Mouse (Mus musculus): ENCODE measurements around the gene Lrrc23. TPM values are rescaled to one million over a fixed set of nuclear protein-coding genes. Genes with fewer than 3 reads are reported as not detected.
"Not testable (repeated sequence)": the region's sequence is repeated elsewhere in the genome, so short reads cannot be mapped to it uniquely, and the experiment has no call there.

Lrrc23 gene
- polyA plus RNA-seq, 1 experiment from 2014 or later, result 0.35 TPM

DNA sequence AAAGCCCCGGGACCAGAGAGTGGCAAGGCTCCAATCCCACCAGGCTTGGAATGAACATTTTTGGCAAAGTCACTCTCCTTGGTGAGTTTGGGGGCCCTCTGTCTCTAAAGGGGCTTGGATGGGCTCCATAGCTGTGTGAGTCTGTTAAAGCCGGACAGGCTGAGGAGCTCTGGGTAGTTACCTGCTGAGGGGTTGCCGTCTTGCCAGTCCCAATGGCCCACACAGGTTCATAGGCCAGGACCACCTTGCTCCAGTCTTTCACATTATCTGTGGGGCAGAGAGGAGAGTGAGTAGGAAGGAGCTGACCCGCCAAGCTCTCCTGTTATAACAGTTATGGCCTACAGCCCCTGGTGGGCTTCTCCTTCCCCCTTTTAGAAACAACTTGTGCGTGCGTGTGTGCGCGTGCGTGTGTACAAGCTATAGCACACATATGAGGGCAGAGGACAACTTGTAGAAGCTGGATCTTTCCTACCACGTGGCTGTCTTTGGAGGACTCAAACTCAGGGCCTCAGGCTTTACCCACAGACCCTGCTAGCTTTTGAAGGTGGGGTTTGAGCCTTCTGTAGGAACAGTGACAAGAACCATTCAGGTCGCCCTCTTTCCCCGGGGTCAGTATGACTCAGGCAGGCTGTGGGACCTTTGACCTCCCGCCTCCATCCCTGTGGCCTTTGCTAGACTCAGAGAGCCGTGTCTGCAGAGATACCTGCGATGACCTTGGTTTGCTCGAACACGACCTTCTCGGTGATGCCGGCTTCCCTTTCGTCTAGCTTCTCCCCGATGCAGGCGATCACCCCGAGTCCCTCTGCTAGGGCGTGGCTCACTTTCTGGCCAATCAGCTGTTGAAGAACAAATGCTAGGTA is 32.4 kb upstream of the Lrrc23 start:
- Histone ChIP-seq H3K36me3 (peaks cover 55% of the 10 kb centered on the region), H3K4me3 (peak overlapping the region; percentile 69), H3K27me3 (ENCODE audit: low read depth, poor library complexity, severe bottlenecking) (no peaks in the 10 kb centered on the region), H3K27ac (peak overlapping the region; percentile 95; the same call in 1 of the 2 replicates), H3K4me1 (peaks cover 56% of the 10 kb centered on the region), H3K9me3 (replicated peaks) (no peaks in the 10 kb centered on the region)
- 86% methylated on average over 24 of the region's 24 CpGs for WGBS
- no peak for DNase-seq (ENCODE audit: low spot score)

DNA sequence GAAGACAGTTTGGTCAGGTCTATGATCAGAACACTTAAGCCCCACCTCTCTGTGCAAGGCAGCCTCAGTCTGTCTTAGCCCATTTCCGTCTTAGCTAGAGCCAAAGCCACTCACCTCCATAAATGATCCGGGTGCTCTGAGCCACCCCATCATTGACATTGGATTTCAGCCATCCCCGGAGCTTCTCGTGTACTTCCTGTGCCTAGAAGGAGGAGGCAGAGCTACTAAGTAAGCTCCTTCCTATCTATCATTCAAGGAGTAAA is 31.8 kb upstream of the Lrrc23 start:
- Histone ChIP-seq H3K9me3 (replicated peaks) (no peaks in the 10 kb centered on the region), H3K36me3 (peaks cover 49% of the 10 kb centered on the region), H3K4me3 (no peak overlapping the region), H3K27ac (no peak overlapping the region), H3K27me3 (ENCODE audit: low read depth, poor library complexity, severe bottlenecking) (no peaks in the 10 kb centered on the region), H3K4me1 (peaks cover 60% of the 10 kb centered on the region)
- DNase-seq (ENCODE audit: low spot score), result no peak
- 91% methylated on average over 4 of the region's 4 CpGs for WGBS

- not testable (repeated sequence) for DNase-seq (ENCODE audit: low spot score); H3K27me3 ChIP-seq (ENCODE audit: low read depth, poor library complexity, severe bottlenecking); H3K4me3 ChIP-seq; H3K9me3 ChIP-seq (replicated peaks)
- WGBS, result 87% methylated on average over 11 of the region's 11 CpGs
- H3K4me1 ChIP-seq, result peaks cover 66% of the 10 kb centered on the region
- H3K27ac ChIP-seq, result 0 out of 2 replicates have a peak overlapping the region, but pooled peaks have one; percentile 83
- peaks cover 44% of the 10 kb centered on the region for H3K36me3 ChIP-seq
These were observed 31.3 kb upstream of the Lrrc23 start for GRCm38 (mm10) chr6:124810566-124811402.

DNA sequence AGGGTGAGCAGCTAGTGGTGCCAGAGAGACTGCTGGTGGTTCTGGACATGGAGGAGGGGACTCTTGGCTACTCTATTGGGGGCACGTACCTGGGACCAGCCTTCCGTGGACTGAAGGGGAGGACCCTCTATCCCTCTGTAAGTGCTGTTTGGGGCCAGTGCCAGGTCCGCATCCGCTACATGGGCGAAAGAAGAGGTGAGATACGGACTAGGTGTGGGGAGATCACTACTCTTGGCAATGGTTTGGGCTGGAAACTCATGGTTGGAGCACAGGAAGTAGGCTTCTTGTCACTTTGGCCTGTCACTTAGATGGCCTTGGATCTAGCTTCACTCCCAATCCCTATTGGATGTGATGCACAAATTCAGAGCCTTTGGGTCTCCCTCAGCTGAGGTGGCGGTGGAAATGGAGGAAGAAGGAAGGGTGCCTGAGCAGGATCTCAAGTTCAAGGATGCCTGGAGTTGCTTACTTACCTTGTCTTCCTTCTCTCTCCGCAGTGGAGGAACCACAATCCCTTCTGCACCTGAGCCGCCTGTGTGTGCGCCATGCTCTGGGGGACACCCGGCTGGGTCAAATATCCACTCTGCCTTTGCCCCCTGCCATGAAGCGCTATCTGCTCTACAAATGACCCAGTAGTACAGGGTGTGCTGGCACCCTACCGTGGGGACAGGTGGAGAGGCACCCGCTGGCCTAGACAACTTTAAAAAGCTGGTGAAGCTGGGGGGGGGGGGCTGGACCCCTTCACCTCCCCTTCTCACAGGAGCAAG is 30.4 kb upstream of the Lrrc23 start:
- Histone ChIP-seq H3K27me3 (ENCODE audit: low read depth, poor library complexity, severe bottlenecking) (no peaks in the 10 kb centered on the region), H3K4me1 (peaks cover 68% of the 10 kb centered on the region)
- WGBS, result 52% methylated on average over 14 of the region's 14 CpGs

DNA sequence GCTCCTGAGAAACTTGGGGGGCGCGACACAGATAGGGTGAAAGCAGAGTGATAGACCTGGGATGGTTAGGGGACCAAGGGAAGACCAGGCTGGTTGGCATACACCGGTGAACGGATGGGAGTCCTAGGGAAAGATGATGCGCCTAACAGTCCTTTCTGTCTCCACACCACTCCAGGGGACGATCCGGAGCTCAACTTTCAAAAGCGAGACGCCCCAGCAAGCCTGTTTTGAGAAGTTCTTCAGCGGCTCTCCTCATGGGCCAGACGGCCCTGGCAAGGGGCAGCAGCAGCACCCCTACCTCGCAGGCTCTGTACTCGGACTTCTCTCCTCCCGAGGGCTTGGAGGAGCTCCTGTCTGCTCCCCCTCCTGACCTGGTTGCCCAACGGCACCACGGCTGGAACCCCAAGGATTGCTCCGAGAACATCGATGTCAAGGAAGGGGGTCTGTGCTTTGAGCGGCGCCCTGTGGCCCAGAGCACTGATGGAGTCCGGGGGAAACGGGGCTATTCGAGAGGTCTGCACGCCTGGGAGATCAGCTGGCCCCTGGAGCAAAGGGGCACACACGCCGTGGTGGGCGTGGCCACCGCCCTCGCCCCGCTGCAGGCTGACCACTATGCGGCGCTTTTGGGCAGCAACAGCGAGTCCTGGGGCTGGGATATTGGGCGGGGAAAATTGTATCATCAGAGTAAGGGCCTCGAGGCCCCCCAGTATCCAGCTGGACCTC is 29.7 kb upstream of the Lrrc23 start:
- Histone ChIP-seq H3K27ac (peak overlapping the region; percentile 83), H3K4me1 (peaks cover 61% of the 10 kb centered on the region)

More for the DNA sequence above, 30.4 kb upstream of the Lrrc23 start:
- Histone ChIP-seq H3K27ac (peak overlapping the region; percentile 83), H3K4me3 (peak overlapping the region; percentile 63), H3K36me3 (peaks cover 35% of the 10 kb centered on the region), H3K9me3 (replicated peaks) (no peaks in the 10 kb centered on the region)
- no peak for DNase-seq (ENCODE audit: low spot score)

DNA sequence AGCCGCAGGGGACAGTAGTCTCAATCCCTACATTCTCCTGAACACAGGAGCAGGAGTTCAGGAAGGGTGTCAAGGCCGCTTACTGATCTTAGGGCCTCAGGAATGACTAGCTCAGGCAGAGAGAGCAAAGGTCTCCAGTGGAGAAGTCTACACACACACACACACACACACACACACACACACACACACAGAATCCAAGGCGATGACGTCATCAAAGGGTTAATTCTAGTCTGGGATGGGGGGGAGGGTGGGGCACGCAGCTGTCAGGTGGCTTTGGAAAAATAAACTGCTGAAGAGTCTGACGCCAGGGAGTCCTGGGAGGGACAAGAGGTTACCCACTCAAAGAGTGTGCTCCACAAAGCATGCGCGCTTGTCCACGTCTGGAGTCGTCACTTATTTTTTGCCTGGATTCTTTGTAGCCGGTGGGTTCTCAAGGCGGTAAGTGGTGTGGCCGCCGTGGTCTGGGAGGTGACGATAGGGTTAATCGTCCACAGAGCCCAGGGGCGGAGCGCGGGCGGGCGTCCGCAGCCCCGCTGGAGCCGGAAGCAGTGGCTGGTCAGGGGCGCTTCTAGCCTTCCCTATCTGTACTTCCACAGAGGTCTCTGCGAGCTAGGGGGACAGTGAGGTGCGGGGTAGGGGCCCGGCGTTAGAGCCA is 29.0 kb upstream of the Lrrc23 start, which contains the start of gene Spsb2:
TSS of gene Spsb2 (plus strand) at position 304 of the 655 bp plus-strand sequence.
- H3K27me3 ChIP-seq (ENCODE audit: low read depth, poor library complexity, severe bottlenecking), result no peaks in the 10 kb centered on the region
- WGBS, result 5% methylated on average over 29 of the region's 29 CpGs
- peaks cover 59% of the 10 kb centered on the region for H3K4me1 ChIP-seq
- peak within 1 kb of the TSS; percentile 63 for H3K4me3 ChIP-seq
- DNase-seq (ENCODE audit: low spot score), result peak; percentile 85
- H3K27ac ChIP-seq, result peak within 1 kb of the TSS; percentile 83
- no peaks in the 10 kb centered on the region for H3K9me3 ChIP-seq (replicated peaks)
- peaks cover 31% of the 10 kb centered on the region for H3K36me3 ChIP-seq

More for the DNA sequence above, 29.7 kb upstream of the Lrrc23 start:
- WGBS, result under 1% methylated on average over 35 of the region's 35 CpGs
- Histone ChIP-seq H3K4me3 (peak overlapping the region; percentile 63), H3K36me3 (peaks cover 31% of the 10 kb centered on the region), H3K27me3 (ENCODE audit: low read depth, poor library complexity, severe bottlenecking) (no peaks in the 10 kb centered on the region), H3K9me3 (replicated peaks) (no peaks in the 10 kb centered on the region)
- peak; percentile 88 for DNase-seq (ENCODE audit: low spot score)

- H3K9me3 ChIP-seq (replicated peaks), result no peaks in the 10 kb centered on the region
- 86% methylated on average over 6 of the region's 6 CpGs for WGBS
- peaks cover 31% of the 10 kb centered on the region for H3K36me3 ChIP-seq
- H3K27me3 ChIP-seq (ENCODE audit: low read depth, poor library complexity, severe bottlenecking), result no peaks in the 10 kb centered on the region
- H3K4me1 ChIP-seq, result peaks cover 55% of the 10 kb centered on the region
- H3K27ac ChIP-seq, result peak overlapping the region; percentile 83
- DNase-seq (ENCODE audit: low spot score), result no peak
- peak overlapping the region; percentile 63 for H3K4me3 ChIP-seq
These were observed 28.4 kb upstream of the Lrrc23 start for GRCm38 (mm10) chr6:124807986-124808357.

- peaks cover 26% of the 10 kb centered on the region for H3K36me3 ChIP-seq
- no peak for DNase-seq (ENCODE audit: low spot score)
- peak overlapping the region; percentile 83; the same call in 1 of the 2 replicates for H3K27ac ChIP-seq
- H3K9me3 ChIP-seq (replicated peaks), result no peaks in the 10 kb centered on the region
- WGBS, result 90% methylated on average over 4 of the region's 4 CpGs
- no peak overlapping the region for H3K4me3 ChIP-seq
- no peaks in the 10 kb centered on the region for H3K27me3 ChIP-seq (ENCODE audit: low read depth, poor library complexity, severe bottlenecking)
- H3K4me1 ChIP-seq, result peaks cover 49% of the 10 kb centered on the region
These were observed 27.8 kb upstream of the Lrrc23 start for GRCm38 (mm10) chr6:124807366-124807765.

- no peak for DNase-seq (ENCODE audit: low spot score)
- Histone ChIP-seq H3K9me3 (replicated peaks) (no peaks in the 10 kb centered on the region), H3K4me1 (peaks cover 41% of the 10 kb centered on the region), H3K4me3 (peak overlapping the region; percentile 59), H3K27ac (peak overlapping the region; percentile 88), H3K36me3 (peaks cover 18% of the 10 kb centered on the region), H3K27me3 (ENCODE audit: low read depth, poor library complexity, severe bottlenecking) (no peaks in the 10 kb centered on the region)
- 78% methylated on average over 7 of the region's 7 CpGs for WGBS
These were observed 27.1 kb upstream of the Lrrc23 start for GRCm38 (mm10) chr6:124806446-124807140.

GRCm38 (mm10) chr6:124805341-124806321 is 26.1 kb upstream of the Lrrc23 start:
- Histone ChIP-seq H3K36me3 (peaks cover 9% of the 10 kb centered on the region), H3K27me3 (ENCODE audit: low read depth, poor library complexity, severe bottlenecking) (no peaks in the 10 kb centered on the region), H3K4me1 (peaks cover 41% of the 10 kb centered on the region), H3K4me3 (peak overlapping the region; percentile 59), H3K27ac (peak overlapping the region; percentile 88), H3K9me3 (replicated peaks) (no peaks in the 10 kb centered on the region)
- peak; percentile 94 for DNase-seq (ENCODE audit: low spot score)
- 3% methylated on average over 34 of the region's 34 CpGs for WGBS
